In the genomic region with DNA sequence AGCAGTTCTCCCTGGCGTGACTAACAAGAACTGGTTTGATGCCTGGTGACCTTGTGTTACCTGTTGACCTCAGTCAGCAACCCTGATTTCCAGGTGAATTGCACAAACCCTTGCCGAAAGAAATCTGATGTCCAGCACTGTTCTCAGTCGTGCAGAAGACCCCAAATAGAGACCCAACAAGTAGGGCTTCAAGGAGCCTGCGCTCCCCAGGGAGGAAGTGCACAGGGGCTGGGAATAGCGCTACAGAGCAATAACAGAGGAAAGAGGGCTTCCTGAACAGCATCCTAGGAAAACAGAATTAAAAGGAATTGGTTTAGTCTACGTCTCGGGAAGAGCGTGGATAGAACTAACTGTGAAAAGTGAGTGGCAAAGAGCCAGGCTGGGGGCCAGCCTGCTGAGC, we compare ENCODE assay signal across 22 mouse cellular contexts.
DNase-seq lines count a peak whose midpoint lies in the region; ATAC-seq lines count a peak whose summit lies in the region.
"Had no signal": no experiment of that assay in that cellular context is flagged by ENCODE, and none has a peak within 500 bp of the region (broad histone marks: within the 10 kb centered on the region; RNA-seq: fewer than 3 reads in every experiment).

No protein-coding gene starts in this region.

- peaks cover 16% of the 10 kb centered on the region; the same call in 1 of the 2 replicates for H3K36me3 ChIP-seq in heart, embryonic 11.5 days (ENCODE audit: control insufficient read depth, insufficient read depth, low read length)
- peaks cover 23% of the 10 kb centered on the region; the same call in 1 of the 2 replicates for H3K36me3 ChIP-seq in heart, embryonic 15.5 days
- H3K36me3 ChIP-seq in lung, embryonic 16.5 days (ENCODE audit: control insufficient read depth, insufficient read depth, low read length), result no peaks in the 10 kb centered on the region
- H3K36me3 ChIP-seq: embryonic facial prominence, embryonic 15.5 days had no signal

- H3K4me1 ChIP-seq in heart, embryonic 11.5 days (ENCODE audit: control insufficient read depth, insufficient read depth, low read length), result peaks cover 34% of the 10 kb centered on the region
- H3K4me1 ChIP-seq in heart, embryonic 15.5 days (replicated peaks), result peaks cover 36% of the 10 kb centered on the region
- peaks cover 10% of the 10 kb centered on the region for H3K4me1 ChIP-seq in lung, embryonic 16.5 days (replicated peaks; ENCODE audit: control insufficient read depth, insufficient read depth, low read length)
- H3K4me1 ChIP-seq: hindbrain, embryonic 10.5 days had no signal

- no peak overlapping the region for H3K9ac ChIP-seq in heart, embryonic 11.5 days (ENCODE audit: low read depth, low read length)
- H3K9ac ChIP-seq in heart, embryonic 15.5 days, result no peak overlapping the region
- no peak overlapping the region for H3K9ac ChIP-seq in lung, embryonic 16.5 days (ENCODE audit: low read length)
- H3K9ac ChIP-seq: embryonic facial prominence, embryonic 15.5 days; hindbrain, embryonic 14.5 days; intestine, embryonic 15.5 days had no signal

- ATAC-seq in heart, embryonic 11.5 days (replicated peaks; ENCODE audit: insufficient number of reproducible peaks, low FRiP score, low TSS enrichment), result no peak
- ATAC-seq in heart, embryonic 15.5 days (replicated peaks; ENCODE audit: insufficient number of reproducible peaks, insufficient read depth, low FRiP score, low read depth), result 0 out of 2 replicates have a peak, but pooled peaks have one; percentile 25
- ATAC-seq in lung, embryonic 16.5 days (ENCODE audit: low read depth), result peak; percentile 49
- ATAC-seq: forebrain, embryonic 14.5 days; intestine, embryonic 15.5 days had no signal

- H3K4me3 ChIP-seq in heart, embryonic 11.5 days (ENCODE audit: low read depth, low read length), result no peak overlapping the region
- H3K4me3 ChIP-seq in heart, embryonic 15.5 days, result no peak overlapping the region
- no peak overlapping the region for H3K4me3 ChIP-seq in lung, embryonic 16.5 days (ENCODE audit: low read length)
- H3K4me3 ChIP-seq: embryonic facial prominence, embryonic 15.5 days; erythroblast, embryonic 14.5 days; forebrain, embryonic 10.5 days; hindbrain, embryonic 10.5 days; intestine, embryonic 15.5 days had no signal

- no peaks in the 10 kb centered on the region for H3K27me3 ChIP-seq in heart, embryonic 11.5 days (ENCODE audit: control insufficient read depth, insufficient read depth, low read length)
- H3K27me3 ChIP-seq in heart, embryonic 15.5 days, result no peaks in the 10 kb centered on the region
- no peaks in the 10 kb centered on the region for H3K27me3 ChIP-seq in lung, embryonic 16.5 days (ENCODE audit: control insufficient read depth, insufficient read depth, low read depth, low read length)
- H3K27me3 ChIP-seq: embryonic facial prominence, embryonic 15.5 days; intestine, embryonic 15.5 days had no signal

- no peak overlapping the region for H3K4me2 ChIP-seq in heart, embryonic 11.5 days
- H3K4me2 ChIP-seq in heart, embryonic 15.5 days, result peak overlapping the region; percentile 22; the same call in 1 of the 2 replicates
- H3K4me2 ChIP-seq in lung, embryonic 16.5 days (ENCODE audit: low read depth, low read length), result no peak overlapping the region
- H3K4me2 ChIP-seq: embryonic facial prominence, embryonic 15.5 days; hindbrain, embryonic 14.5 days; intestine, embryonic 15.5 days had no signal

- intact Hi-C loops in heart, postnatal 25 days (cut with DNase I), result no loop called here

- DNase-seq in heart, postnatal 4 days, result no peak
- no peak for DNase-seq in heart, postnatal 25 days (ENCODE audit: low spot score)
- DNase-seq in lung, postnatal 4 days, result no peak
- no peak for DNase-seq in T-cell, adult 2 months (ENCODE audit: low spot score)
- DNase-seq: adrenal gland, adult 8-10 months; adrenal gland, postnatal 36 days; cerebellum, adult 11 months; cerebellum, adult 8-10 months; cerebellum, postnatal 14 days; embryo, embryonic 11 days; gastrocnemius, postnatal 10 days; kidney, adult 18-20 months had no signal

- WGBS in heart, embryonic 11.5 days (ENCODE audit: insufficient replicate concordance), result 69% methylated on average over 8 of the region's 8 CpGs
- 59% methylated on average over 8 of the region's 8 CpGs for WGBS in heart, embryonic 15.5 days
- 64% methylated on average over 8 of the region's 8 CpGs for WGBS in lung, embryonic 16.5 days

- H3K27ac ChIP-seq in heart, embryonic 11.5 days (ENCODE audit: low read depth, low read length), result peak overlapping the region; percentile 41
- H3K27ac ChIP-seq in heart, embryonic 15.5 days, result peak overlapping the region; percentile 31
- H3K27ac ChIP-seq in lung, embryonic 16.5 days (ENCODE audit: low read length), result no peak overlapping the region
- H3K27ac ChIP-seq: embryonic facial prominence, embryonic 15.5 days; forebrain, embryonic 10.5 days; hindbrain, embryonic 10.5 days; hindbrain, embryonic 14.5 days; intestine, embryonic 15.5 days had no signal

- H3K9me3 ChIP-seq in heart, embryonic 11.5 days (replicated peaks; ENCODE audit: control insufficient read depth, low read length), result no peaks in the 10 kb centered on the region
- no peaks in the 10 kb centered on the region for H3K9me3 ChIP-seq in heart, embryonic 15.5 days (replicated peaks)
- H3K9me3 ChIP-seq in lung, embryonic 16.5 days (ENCODE audit: control insufficient read depth, low read length), result no peaks in the 10 kb centered on the region
- H3K9me3 ChIP-seq: embryonic facial prominence, embryonic 15.5 days; forebrain, embryonic 10.5 days; hindbrain, embryonic 10.5 days; intestine, embryonic 15.5 days had no signal
